Mouse (Mus musculus) lung, adult 2 months (tissue): ENCODE measurements at regions not wholly inside any gene's neighbourhood (a gene's known extent, or its start where the extent isn't known, plus 50 kb on each side); places are given as distances from the start of the nearest gene placed in this dataset.

Source experiments
- DNase-seq: peaks from one replicate; pipeline ENCODE4 v3.0.0; 2022
- H3K4me1 ChIP-seq: fragments of 200-500 bp; 2 replicates; pipeline ENCODE4 v1.6.1; 2011; ENCODE audit warnings: low read length; ENCODE audit not compliant: control insufficient read depth, insufficient read depth
- H3K4me3 ChIP-seq: fragments of 200-500 bp; replicated peaks from 2 replicates; pipeline ENCODE3; 2011; ENCODE audit warnings: low read depth, mild to moderate bottlenecking, control low read depth, low read length; ENCODE audit errors: extremely low read depth
- CTCF ChIP-seq: fragments of 200-500 bp; IDR thresholded peaks from 2 replicates; pipeline ENCODE4 v1.5.1; 2011; ENCODE audit warnings: mild to moderate bottlenecking, low read length, control low read depth; ENCODE audit not compliant: insufficient read depth
- POLR2A ChIP-seq: fragments of 200-500 bp; IDR thresholded peaks from 2 replicates; pipeline ENCODE4 v1.6.1; 2011; ENCODE audit warnings: low read depth, mild to moderate bottlenecking, control low read depth, low read length, borderline replicate concordance; ENCODE audit errors: extremely low read depth
- WGBS: fragments of 180-500 bp; shearing (Covaris S2); methylation state at CpG from one replicate; pipeline ENCODE4 v1.1.7; 2018; 5-methylcytosine and 5-hydroxymethylcytosine counted together

- H3K4me1 ChIP-seq: no peaks in the 10 kb centered on the region
- 13% methylated on average over 6 of the region's 6 CpGs for WGBS
- TF ChIP-seq POLR2A (no peak), CTCF (no peak)
- no peak overlapping the region for H3K4me3 ChIP-seq
- DNase-seq: no peak
Observed at GRCm38 (mm10) chr9:74021339-74021738, 52.6 kb upstream of the Unc13c start.

GRCm38 (mm10) chr9:74023922-74024321, 55.2 kb upstream of the Unc13c start:
- WGBS: 54% methylated on average over 3 of the region's 3 CpGs
- Histone ChIP-seq H3K4me1 (no peaks in the 10 kb centered on the region), H3K4me3 (no peak overlapping the region)
- TF ChIP-seq POLR2A (no peak), CTCF (no peak)
- DNase-seq: no peak

GRCm38 (mm10) chr9:74026131-74026530, 57.4 kb upstream of the Unc13c start:
- DNase-seq: no peak
- no peak overlapping the region for H3K4me3 ChIP-seq
- 37% methylated on average over 3 of the region's 3 CpGs for WGBS
- TF ChIP-seq CTCF (no peak), POLR2A (no peak)
- no peaks in the 10 kb centered on the region for H3K4me1 ChIP-seq

GRCm38 (mm10) chr9:74028438-74028837, 59.7 kb upstream of the Unc13c start:
- no peak for DNase-seq
- TF ChIP-seq POLR2A: no peak
- no peak for TF ChIP-seq CTCF
- WGBS: 52% methylated on average over 1 of the region's 1 CpGs
- no peaks in the 10 kb centered on the region for H3K4me1 ChIP-seq
- H3K4me3 ChIP-seq: no peak overlapping the region

- H3K4me1 ChIP-seq: no peaks in the 10 kb centered on the region
- H3K4me3 ChIP-seq: no peak overlapping the region
- 41% methylated on average over 3 of the region's 3 CpGs for WGBS
- DNase-seq: peak; percentile 4
- TF ChIP-seq POLR2A (no peak), CTCF (no peak)
Observed at GRCm38 (mm10) chr9:74045936-74046335, 64.2 kb upstream of the Wdr72 start.

- no peak for DNase-seq
- WGBS: 56% methylated on average over 3 of the region's 3 CpGs
- TF ChIP-seq POLR2A (no peak), CTCF (no peak)
Observed at GRCm38 (mm10) chr9:74049776-74050175, 60.4 kb upstream of the Wdr72 start.

GRCm38 (mm10) chr9:74056709-74057108, 53.4 kb upstream of the Wdr72 start:
- WGBS: 20% methylated on average over 5 of the region's 5 CpGs
- Histone ChIP-seq H3K4me3 (no peak overlapping the region), H3K4me1 (no peaks in the 10 kb centered on the region)
- DNase-seq: no peak
- TF ChIP-seq CTCF (no peak), POLR2A (no peak)

More at GRCm38 (mm10) chr9:74049776-74050175, 60.4 kb upstream of the Wdr72 start:
- Histone ChIP-seq H3K4me3 (no peak overlapping the region), H3K4me1 (no peaks in the 10 kb centered on the region)

GRCm38 (mm10) chr9:74057476-74058076, 52.6 kb upstream of the Wdr72 start:
- TF ChIP-seq POLR2A: no peak
- WGBS: 51% methylated on average over 3 of the region's 3 CpGs
- DNase-seq: no peak
- Histone ChIP-seq H3K4me1 (no peaks in the 10 kb centered on the region), H3K4me3 (no peak overlapping the region)

GRCm38 (mm10) chr9:74058269-74058871, 51.8 kb upstream of the Wdr72 start:
- WGBS: 41% methylated on average over 5 of the region's 5 CpGs
- DNase-seq: no peak
- no peak for TF ChIP-seq POLR2A
- TF ChIP-seq CTCF: no peak
- no peak overlapping the region for H3K4me3 ChIP-seq
- H3K4me1 ChIP-seq: no peaks in the 10 kb centered on the region
